Mouse (Mus musculus): ENCODE measurements around the gene 4930442H23Rik. TPM values are rescaled to one million over a fixed set of nuclear protein-coding genes. Genes with fewer than 3 reads are reported as not detected.

Gene 4930442H23Rik
- not detected in 2 replicates for polyA plus RNA-seq (2012)

DNA sequence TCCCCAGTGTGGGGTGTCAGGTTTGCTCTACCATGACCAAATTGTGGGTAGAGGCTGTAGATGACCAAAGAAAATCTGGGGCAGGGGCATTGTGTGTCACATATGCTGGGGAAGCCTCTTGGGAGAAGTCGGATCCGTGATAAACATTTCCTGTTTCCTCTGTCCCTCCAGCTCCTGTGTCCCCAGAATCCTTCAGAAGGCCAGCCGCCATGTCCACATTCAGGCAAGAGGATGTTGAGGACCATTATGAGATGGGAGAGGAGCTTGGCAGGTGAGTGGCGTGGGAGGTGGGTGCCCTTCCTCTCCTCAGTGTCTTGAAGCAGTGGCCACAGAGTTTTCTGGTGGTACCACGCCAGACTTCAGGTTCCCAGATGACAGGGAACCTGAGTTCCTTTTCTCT is at the start of gene 4930442H23Rik:
Gene 4930442H23Rik (minus strand): TSS at position 45 of the 400 bp plus-strand sequence.
- no peak for TF ChIP-seq GATA1 (IDR thresholded peaks at IDR 0.05; ENCODE audit: low read length)

DNA sequence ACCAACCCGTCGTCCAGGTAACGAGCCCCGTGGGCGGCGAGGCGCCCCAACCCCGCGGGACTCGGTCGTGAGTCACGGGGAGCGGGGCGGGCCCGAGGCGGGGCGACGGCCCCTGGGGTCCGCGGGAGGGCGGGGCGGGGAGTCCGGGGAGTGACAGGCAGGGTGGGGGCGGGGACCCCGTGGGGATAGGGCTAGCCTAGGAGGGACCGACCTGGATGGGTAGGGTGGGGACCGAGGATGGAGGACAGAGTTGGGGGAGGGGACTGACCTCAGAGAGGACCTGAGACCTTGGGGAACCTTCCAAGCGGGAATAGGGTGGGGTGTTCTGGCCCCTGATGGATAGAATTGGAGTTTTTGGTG is 49.6 kb upstream of the 4930442H23Rik start:
- no peak for TF ChIP-seq GATA1 (IDR thresholded peaks at IDR 0.05; ENCODE audit: low read length)

GRCm38 (mm10) chr10:81232580-81233225 is 49.1 kb upstream of the 4930442H23Rik start, which contains the start of gene Zfr2:
Gene Zfr2, plus strand, starts transcription at chr10:81233155.
- no peak for TF ChIP-seq GATA1 (IDR thresholded peaks at IDR 0.05; ENCODE audit: low read length)

DNA sequence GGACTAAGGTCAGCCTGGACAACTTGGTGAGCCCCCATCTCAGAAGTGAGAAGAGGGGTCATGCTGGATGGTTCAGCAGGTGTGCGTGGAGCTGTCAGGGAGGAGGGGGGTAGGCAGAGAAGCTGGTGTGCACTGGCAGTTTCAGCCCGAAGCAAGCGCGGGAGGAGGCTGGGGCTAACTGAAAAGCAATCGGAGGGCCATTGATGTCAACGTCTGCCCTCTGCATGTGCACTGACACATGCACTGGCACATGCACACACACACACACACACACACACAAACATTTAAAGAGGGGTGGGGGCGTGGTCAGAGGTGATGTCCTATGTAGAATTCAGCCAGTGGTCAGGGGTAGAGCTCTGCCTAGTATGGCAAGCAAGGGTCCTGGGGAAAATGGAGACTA is 47.8 kb upstream of the 4930442H23Rik start:
- no peak for TF ChIP-seq GATA1 (IDR thresholded peaks at IDR 0.05; ENCODE audit: low read length)

GRCm38 (mm10) chr10:81230438-81231332 is 47.0 kb upstream of the 4930442H23Rik start, which contains the start of gene Atcay:
Gene Atcay, minus strand, starts transcription at chr10:81230833.
- no peak for TF ChIP-seq GATA1 (IDR thresholded peaks at IDR 0.05; ENCODE audit: low read length)

- no peak for TF ChIP-seq GATA1 (IDR thresholded peaks at IDR 0.05; ENCODE audit: low read length)
These were observed 46.2 kb upstream of the 4930442H23Rik start for GRCm38 (mm10) chr10:81229735-81230437.

DNA sequence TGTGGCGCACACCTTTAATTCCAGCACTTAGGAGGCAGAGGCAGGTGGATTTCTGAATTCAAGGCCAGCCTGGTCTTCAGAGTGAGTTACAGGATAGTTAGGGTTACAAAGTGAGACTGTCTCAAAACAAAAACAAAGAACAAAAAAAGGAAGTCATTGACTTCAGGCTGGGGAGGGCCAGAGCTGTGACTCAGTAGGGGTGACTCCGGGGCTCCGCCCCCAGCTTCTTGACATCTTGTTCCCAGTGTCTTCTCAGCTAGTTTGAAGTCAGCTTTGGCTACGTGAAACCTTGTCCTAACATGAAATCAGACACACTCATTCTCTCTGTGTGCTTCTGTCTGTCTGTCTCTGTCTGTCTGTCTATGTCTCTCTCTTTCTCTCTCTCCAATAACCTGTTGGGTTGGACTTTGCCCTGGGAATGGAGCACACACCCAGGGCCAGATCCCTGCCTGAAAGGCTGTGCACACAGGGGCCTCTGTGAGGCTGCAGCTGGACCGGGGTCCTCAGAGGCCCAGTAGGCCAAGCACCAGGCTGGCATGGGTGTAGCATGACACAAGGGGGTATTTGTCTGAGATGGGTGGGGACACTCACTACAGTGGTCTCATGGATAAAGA is 37.9 kb upstream of the 4930442H23Rik start:
- no peak for TF ChIP-seq GATA1 (IDR thresholded peaks at IDR 0.05; ENCODE audit: low read length)

GRCm38 (mm10) chr10:81217964-81218363 is 34.3 kb upstream of the 4930442H23Rik start:
- no peak for TF ChIP-seq GATA1 (IDR thresholded peaks at IDR 0.05; ENCODE audit: low read length)

- TF ChIP-seq GATA1 (IDR thresholded peaks at IDR 0.05; ENCODE audit: low read length), result no peak
These were observed 33.2 kb upstream of the 4930442H23Rik start for GRCm38 (mm10) chr10:81216810-81217209.

- no peak for TF ChIP-seq GATA1 (IDR thresholded peaks at IDR 0.05; ENCODE audit: low read length)
These were observed 32.6 kb upstream of the 4930442H23Rik start for GRCm38 (mm10) chr10:81216260-81216659.

GRCm38 (mm10) chr10:81210154-81210553 is 26.5 kb upstream of the 4930442H23Rik start:
- no peak for TF ChIP-seq GATA1 (IDR thresholded peaks at IDR 0.05; ENCODE audit: low read length)

DNA sequence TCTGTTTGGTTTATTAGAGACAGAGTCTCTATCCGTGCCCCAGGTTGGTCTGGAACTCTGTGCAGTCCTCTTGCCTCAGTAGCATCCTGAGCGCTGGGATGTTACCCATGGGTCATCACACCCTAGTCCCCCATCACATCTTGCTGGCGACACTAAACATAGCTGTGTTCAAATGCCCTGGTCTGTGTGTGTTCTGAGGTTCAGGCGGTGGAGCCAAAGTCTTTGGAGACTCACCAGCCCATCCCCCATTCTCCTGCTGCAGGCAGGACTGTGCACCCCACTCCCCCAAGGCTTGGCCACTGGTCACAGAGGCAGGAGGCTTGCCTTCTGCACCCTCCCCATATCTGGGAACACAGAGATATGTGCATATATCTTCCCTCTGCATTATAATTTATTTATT is 20.5 kb upstream of the 4930442H23Rik start:
- TF ChIP-seq GATA1 (IDR thresholded peaks at IDR 0.05; ENCODE audit: low read length), result no peak

- TF ChIP-seq GATA1 (IDR thresholded peaks at IDR 0.05; ENCODE audit: low read length), result no peak
These were observed 19.5 kb upstream of the 4930442H23Rik start for GRCm38 (mm10) chr10:81202978-81203720.

- no peak for TF ChIP-seq GATA1 (IDR thresholded peaks at IDR 0.05; ENCODE audit: low read length)
These were observed 18.4 kb upstream of the 4930442H23Rik start, which contains the start of gene Nmrk2 for GRCm38 (mm10) chr10:81201807-81202758. Gene Nmrk2, minus strand, starts transcription at chr10:81202051.

Measured in G1E-ER4 (cell line).